Mouse (Mus musculus) spleen, adult 2 months (tissue): ENCODE data around the gene Zc3h12d.

Experiments used
- CTCF ChIP-seq: fragments of 200-500 bp; IDR thresholded peaks from 2 replicates; pipeline ENCODE4 v1.5.1; 2011; ENCODE audit warnings: mild to moderate bottlenecking, inconsistent platforms; ENCODE audit not compliant: insufficient read depth, insufficient read length, insufficient replicate concordance; ENCODE audit errors: extremely low read depth
- POLR2A ChIP-seq: fragments of 200-500 bp; IDR thresholded peaks from 2 replicates; pipeline ENCODE4 v1.6.1; 2011; ENCODE audit warnings: low read depth, low read length, inconsistent platforms

GRCm38 (mm10) chr10:7874194-7874593 lies 41.9 kb downstream of the Zc3h12d start:
- TF ChIP-seq POLR2A (no peak), CTCF (no peak)
